Mouse (Mus musculus) right cerebral cortex, postnatal 10 days (tissue): ENCODE data around the gene Ciao2b.
"Not testable (repeated sequence)": the region's sequence is repeated elsewhere in the genome, so short reads cannot be mapped to it uniquely, and the experiment has no call there.

ENCODE experiments used
- DNase-seq, 2 experiments: peaks; one replicate each; pipeline ENCODE4 v3.0.0; 2021; ENCODE audit warnings: low spot score in 2 of 2

Ciao2b gene

DNA sequence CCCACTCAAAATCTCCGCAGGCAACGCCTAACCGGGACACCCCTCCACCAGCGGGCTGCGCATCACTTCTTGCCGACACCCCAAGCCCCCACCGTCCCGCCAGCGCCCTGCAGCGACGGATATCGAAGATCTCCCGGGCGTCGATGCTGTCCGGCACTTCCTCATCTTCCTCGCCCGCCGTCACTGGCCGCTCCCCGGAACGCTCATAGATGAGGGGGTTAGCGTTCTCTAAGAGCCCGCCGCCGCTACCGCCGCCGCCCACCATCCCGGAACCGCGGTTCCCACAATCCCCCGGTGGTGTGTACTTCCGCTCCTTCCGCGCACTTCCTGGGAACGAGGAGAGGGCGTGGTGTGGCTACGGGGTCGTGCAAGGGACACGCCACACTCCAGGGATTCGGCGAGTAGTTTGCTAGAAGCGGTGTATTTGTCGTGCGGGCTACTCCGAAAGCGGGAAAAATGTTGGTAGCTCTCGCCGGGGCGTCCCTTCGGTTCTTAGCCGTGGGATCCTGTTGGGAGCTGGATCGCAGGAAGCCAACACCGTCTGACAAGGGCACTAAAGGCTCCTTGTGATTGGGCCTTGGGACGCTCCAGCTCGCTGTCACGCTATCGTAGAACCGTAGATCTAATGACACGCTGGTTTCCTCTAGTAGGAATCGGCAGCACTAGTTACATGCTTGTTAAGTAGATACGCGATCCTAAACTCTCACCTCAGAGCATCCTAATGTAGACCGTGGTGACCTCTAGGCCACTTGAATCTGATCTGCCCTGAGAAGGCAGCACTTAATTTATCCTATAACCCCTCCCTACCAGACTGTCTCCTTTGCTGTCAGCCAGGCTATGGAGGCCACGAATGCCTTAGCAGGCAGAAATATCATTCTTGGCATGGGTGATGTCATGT, at the start of gene Ciao2b:
Gene Ciao2b (minus strand): TSS at position 540 of the 898 bp plus-strand sequence.
- peak; percentile 93 to 94 for DNase-seq

DNA sequence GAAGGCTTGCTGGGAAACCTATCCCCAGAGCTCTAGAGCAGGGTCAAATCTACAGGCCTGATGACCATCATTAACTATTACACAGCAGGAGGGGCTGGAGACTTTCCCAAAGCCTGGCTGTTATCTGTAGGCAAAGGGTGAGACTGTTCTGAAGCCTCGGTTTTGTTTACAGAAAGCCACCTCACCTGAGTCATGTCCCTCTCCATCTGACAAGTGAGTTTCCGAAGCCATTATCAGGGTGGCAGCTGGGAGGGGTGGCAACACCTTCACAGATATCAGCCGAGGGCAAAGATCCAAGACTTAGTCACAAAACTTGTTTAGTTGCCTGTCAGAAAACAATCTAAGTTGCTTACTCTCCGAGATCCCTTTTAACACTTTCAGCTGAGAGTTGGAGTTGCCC, 46.7 kb upstream of the Ciao2b start:
- no peak for DNase-seq

DNA sequence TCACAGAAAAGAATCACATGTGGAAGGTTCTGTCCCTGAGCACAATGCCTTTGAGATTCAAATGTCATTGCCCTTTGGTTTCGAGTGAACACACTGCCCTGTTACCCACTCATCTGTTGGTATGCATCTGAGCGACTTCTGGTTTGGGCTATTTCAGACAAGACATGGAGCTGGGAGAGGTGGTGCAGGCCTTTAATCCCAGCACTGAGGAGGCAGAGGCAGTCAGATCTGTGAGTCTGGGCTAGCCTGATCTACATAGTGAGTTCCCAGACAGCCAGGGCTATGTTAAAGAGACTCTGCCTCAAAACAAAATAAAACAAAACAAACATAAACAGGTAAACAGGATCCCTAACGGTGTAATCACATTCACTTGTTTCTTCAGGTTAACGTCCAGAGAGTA, 13.8 kb upstream of the Ciao2b start:
- DNase-seq, result no peak

DNA sequence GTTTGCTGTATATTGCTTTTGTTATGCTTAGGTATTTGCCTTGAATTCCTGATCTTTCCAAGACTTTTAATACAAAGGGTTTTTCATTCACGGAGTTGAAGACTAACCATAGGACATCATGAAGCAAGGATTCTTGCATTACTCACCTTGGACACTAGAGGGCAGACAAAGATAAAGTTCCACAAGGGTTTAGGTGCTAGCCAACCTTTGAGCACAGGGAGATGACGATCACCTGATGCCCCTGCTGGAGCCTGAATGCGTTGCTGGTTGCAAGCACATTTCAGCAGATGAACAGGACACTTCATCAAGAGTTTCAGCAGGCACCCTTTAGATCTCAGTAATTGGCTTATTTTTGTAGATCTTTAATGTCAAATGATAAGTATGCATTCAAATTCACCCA, 13.2 kb upstream of the Ciao2b start:
- peak; percentile 84 for DNase-seq

DNA sequence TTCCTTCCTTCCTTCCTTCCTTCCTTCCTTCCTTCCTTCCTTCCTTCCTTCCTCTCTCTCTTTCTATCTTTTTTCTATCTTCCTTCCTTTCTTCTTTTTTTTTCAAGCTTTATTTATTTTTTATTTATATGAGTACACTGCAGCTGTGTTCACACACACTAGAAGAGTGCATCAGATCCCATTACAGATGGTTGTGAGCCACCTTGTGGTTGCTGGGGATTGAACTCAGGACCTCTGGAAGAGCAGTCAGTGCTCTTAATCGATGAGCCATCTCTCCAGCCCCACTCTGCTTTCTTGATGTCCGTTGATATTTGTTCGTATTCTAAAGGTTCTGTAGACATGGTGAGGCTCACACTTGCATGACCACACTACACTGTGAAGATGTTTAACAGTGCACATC, 2.4 kb upstream of the Ciao2b start:
- not testable (repeated sequence) for DNase-seq

DNA sequence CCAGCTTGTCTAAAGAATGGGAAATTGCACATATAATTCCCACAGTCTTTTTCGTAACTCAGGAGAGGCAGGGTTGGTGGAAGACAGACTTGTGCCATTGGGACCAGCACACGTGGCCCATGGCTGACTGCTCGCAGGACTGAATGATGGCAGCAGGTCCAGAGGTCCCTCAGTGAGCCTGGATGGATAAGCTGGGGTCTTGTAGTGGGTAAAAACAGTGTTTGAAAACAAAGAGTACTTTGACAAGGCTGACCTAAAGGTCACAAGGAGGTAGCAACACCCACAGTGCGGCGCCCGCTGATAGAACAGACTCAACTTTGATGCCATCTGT, 524 bp upstream of the Ciao2b start:
- DNase-seq, result peak in 1 of 2 experiments; percentile 22

DNA sequence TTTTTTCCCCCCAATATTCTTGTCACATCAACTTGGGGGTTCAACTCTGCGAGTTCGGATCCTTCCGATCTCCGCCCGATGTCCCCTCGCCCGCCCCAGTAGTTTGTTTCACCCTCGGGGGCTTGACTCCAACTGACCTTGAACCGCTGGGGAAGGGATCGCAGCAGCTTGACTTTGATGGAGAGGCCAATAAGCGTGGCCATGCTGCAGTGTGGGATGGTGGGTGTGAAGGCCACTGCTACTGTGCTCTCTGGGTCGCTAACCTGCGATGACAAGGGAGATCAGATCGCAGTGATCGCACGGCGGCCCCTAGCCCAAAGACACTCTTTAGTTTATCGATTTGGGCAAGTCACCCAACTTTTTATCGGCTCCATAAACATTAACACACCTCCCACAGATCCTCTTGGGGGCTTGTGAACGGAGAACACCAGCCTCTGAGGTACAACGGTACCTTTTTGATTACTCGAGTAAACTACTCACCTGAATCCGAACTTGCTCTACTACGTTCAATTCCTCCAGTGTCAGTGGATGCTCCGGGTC, 864 bp downstream of the Ciao2b start:
- peak in 1 of 2 experiments; percentile 24 for DNase-seq

DNA sequence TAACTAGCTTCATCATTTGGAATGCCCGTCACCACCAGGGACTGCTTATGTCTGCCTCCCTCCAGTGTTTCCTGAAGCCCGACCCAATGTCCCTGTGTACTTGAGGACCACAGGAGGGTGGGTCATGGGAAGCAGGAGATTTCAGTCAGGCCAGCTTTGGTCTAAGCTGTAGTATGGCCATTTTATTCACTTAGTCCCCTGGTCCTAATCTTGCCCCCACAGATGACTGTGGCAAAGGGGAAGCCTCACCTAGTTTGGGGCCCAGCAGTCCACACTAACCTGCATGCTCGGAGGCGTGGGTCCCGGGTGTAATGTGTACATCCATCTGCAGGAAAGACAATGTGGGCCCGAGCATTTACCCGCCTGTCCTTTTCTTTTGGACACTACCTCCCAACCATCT, 1.5 kb downstream of the Ciao2b start:
- DNase-seq, result peak in 1 of 2 experiments; percentile 18

DNA sequence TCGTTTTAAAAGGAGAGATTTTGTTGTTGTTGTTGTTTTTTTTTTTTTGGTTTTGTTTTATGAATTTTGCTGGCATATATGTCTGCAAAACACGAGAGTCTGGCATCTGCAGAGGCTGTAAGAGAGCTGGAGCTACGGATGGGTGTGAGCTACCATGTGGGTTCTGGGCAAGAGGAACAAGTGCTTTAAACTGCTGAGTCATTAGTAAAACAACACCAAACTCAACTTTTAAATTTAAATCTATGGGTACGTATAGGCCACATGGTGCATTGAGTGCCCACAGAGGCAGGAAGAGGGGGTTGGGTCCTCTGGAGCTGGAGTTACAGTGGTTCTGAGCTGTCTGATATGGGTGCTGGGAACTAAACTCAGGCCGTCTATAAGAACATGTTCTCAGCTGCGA, 3.8 kb downstream of the Ciao2b start:
- DNase-seq, result peak in 1 of 2 experiments; percentile 11

DNA sequence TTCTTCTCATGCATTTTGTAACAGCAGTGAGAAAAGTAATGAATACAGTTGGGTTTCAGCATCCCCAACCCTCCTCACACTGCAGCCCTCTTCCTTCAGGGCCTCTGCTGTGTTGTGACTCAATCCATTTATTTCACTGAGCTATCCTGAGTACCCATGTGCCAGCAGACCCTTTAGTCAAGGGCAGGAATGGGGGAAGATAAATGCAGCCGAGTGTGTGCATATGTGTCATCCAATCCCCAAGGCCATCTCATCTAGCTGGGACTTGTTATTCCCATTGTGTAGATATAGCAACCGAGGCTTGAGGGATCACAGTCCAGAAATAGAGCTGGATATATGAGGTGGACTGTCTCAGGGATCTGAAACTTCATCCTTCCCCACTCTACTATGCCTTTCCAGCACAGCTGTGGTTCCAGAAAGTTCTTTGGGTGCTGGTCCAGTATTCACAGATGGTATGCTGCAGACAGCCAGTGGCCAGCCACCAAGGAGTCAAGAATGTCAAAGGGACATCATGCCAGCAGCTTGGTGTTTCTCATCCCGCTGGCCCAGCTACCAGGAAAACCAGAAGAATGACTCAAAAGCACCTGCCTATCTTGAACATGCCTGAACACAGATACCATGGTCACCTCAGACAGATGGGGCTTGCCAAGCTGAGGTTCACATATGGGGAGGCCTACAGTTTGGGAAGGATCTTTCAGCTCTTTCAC, 6.6 kb downstream of the Ciao2b start:
- DNase-seq, result peak in 1 of 2 experiments; percentile 17

DNA sequence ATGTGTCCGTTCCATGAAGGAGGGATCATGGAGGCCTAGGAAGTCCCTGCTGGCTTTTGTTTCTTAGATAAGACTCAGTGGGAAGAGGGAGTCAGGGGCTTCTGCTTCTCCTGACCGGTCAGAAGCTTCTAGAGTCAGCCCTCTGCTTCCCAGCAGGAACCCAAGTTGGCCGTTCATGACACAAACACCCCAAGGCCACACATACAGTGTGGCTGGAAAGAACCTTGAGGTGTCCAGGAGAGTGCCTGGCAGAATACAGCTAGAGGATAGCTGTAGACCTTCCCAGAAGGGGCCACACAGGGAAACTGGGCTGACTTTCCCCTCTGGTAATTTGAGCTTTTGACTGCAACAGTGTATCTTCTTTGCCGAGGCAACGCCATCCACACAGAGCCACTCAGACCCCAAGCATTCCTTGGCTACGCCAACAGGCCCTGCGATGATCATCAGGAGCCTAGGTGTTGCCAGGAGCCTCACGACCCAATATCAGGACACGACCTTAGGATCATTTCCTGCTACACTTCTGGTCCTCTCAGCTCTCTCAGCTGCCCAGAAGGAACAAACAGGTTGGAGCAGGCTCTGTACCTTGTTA, 8.5 kb downstream of the Ciao2b start:
- DNase-seq, result peak; percentile 16 to 22

DNA sequence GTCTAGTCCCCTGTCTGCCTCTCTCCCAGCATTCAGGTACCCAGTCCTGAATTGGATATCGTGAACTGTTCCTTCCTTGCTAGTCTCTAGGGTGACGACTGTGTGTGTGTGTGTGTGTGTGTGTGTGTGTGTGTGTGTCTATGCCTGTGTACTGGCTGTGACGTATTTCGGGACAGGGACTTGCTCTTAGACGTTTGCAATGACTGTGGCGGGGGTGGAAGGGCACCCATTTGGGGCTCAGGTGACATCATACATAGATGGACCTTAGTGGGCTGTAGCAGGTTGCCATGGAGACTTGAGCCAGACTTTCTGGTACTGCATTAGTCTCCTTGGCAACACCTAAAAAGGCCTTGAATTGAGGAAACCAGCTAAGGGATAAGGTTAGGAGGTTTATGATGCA, 9.3 kb downstream of the Ciao2b start:
- peak; percentile 56 to 85 for DNase-seq

DNA sequence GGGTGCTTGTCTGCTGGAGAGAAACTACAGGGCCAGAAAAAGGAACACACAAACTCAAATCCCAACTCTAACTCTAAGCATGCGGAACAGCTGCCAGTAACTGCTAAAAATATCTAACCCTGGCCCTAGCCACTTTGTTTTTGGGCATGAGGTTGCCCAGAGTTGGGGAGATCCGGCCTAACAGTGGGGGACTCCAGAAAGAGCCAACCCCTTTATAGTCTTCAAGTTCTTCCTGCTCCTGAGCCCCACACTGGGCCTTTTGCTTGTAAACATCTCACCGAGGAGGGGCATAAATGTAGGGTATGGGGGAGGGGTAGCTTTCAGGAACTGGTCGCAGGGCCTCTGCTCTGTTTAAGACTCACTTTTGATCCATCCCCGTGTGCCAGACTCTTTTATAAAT, 9.8 kb downstream of the Ciao2b start:
- DNase-seq, result peak; percentile 25 to 28

DNA sequence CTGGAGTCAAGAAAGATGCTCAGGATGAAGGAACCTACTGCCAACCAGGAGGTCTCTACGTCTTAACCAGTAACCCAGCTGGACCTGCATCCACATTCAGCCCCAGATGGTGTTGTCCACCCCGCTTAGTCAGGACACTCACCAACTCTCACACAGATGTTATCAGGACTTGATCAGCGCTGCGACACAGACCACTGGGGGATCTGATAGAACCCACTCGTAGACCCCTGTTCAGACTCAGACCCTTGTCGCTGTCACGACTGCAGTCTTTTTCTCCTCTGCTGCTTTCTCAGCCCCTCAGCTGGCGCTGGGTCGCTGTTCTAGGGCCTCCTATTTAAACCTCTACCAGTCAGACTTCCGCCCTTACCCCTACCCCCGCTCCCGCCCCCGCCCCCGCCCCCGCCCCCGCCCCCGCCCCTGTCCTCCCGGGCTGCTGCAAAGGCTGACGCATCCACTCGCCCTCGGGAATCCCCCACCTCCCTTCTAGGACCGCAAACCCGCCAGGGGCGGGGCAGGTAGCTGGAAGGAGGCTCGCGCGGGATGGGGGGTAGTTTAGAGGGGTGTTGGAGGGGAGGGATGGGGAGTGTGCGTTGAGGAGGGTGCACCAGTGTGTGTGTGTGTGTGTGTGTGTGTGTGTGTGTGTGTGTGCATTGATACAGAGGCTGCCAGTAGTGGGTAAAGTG, 10.6 kb downstream of the Ciao2b start, which contains the start of gene Rrad:
Gene Rrad (minus strand): TSS at position 347 of the 683 bp plus-strand sequence.
- peak; percentile 40 to 53 for DNase-seq

DNA sequence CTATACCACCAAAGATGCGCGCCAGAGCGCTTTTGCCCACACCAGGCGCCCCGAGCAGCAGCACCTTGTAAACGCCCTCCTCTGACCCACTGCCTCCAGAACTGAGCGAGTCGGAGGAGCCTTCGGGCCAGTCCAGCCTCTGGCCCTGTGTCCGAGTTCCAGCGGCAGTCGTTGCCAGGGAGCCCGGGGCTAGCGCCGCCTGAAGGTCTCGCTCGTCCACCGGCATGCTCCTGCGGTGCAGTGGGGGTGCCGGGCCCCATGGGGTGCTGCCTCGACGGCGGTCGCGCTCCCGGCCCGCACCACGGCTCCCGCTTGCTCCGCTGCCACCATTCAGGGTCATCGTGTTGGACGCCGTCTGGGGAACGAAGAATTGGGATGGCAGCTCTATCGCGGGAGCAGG, 11.2 kb downstream of the Ciao2b start:
- peak; percentile 32 to 36 for DNase-seq

DNA sequence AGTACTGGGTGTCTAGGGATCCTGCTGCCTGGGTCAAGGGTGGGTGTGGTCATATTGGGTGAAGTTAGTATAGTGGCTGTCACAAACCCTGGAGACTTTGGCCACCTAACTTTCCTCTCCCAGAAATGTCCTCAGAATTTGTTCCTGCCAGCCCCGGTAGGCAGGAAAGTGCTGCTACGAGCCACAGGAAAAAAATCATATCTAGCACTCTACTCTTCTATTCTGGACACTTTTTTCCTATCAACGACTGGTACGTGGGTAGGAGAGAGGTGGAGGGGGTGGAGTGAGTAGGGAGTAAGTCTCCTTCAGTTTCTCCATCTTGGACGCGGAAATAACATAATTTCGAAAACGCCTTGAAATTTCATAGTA, 11.7 kb downstream of the Ciao2b start:
- DNase-seq, result peak in 1 of 2 experiments; percentile 18

DNA sequence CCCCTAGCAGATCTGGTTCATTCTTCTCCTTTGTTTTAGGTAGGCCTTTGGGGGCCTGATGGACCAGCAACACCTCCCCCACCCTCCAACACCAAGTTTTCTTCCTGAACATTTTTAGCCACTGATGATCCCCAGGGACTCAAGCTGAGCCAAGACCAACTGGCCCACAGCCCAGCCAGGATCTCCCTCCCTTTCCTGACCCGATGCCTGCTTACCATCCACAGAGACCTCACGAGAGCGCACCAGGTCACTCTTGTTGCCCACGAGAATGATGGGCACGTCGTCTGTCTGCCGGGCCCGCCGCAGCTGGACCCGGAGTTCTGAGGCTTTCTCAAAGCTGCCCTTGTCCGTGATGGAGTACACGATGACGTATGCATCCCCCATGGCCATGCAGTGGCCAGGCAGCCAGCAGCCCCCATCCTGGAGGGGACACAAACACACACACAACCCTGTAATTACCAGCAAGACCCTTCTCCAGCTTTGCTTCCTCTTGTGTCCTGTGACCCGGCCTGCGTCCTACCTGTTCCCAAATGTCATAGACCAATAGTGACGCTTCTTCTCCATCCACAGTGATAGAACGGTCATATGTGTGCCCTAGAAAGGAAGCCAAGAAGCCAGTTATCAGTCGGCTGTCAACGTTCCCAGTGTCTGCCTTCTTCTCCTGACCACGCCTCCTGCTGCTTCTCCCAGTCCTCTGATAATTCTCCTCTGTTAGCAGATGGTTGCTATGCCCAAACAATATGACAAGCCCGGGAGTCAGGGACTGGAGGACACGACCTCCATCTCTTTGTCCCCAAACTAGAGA, 12.3 kb downstream of the Ciao2b start:
- peak; percentile 21 to 35 for DNase-seq

DNA sequence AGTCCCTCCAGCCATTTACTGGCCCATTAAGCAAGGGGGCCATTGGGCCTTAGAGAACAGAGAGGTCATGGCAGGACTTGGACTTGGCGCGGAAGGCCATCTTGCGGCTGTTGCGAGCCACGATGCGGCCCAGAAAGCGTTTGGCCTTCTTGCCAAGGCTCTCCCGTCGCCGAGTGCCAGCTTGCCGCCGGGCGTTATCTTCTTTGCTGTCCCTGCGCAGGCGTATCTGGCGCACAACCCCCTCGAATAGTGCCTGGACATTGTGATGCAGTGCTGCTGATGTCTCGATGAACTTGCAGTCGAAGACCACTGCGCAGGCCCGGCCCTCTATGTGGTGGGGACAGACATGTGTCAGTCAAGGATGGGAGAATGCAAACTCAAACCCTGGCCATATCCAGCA, 13.4 kb downstream of the Ciao2b start:
- DNase-seq, result peak in 1 of 2 experiments; percentile 19

DNA sequence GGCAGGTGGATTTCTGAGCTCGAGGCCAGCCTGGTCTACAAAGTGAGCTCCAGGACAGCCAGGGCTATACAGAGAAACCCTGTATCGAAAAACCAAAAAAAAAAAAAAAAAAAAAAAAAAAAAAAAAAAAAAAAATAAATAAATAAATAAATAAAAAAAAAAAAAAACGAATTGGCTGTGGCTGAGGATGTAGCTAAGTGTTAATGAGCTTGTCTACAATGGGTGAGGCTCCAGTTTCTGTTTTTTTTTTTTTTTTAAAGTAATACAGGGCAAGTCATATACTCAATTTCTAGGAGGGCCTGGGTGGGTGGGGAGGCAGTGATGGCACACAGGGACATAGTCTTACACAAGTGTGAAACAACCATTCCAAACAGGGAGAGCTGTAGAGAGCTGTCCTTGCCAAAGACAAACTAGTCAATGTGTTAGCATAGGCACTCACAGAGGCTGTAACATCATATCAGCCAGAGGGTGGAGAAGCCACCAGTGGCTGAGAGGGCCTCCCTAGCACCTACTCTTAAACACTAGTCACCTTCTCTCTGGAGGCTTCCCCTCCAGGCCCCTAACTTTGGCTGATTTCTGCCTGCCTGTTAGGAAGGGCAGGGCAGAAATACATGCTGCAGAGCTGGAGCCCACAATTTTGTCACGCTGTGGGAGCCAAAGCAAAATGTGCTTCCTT, 14.6 kb downstream of the Ciao2b start:
- DNase-seq, result peak in 1 of 2 experiments; percentile 12

DNA sequence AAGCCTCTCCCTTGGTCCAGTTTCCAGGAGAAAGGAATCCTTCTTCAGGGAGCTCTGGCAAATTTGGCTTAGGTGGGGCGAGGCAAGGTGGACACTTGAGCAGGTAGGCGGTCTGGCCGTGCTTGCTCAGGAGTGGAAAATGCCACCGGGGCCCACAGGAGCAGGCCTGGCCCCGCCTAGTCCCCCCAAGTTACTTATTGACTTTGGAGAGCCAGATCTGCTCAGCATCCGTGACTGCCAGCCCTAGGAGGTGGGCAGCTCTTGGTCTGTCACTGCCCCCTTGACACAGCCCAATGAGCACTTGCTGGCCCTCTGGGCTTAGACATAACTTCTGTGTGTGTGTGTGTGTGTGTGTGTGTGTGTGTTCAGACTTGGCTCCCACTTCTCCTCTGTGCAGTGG, 17.6 kb downstream of the Ciao2b start, which contains the start of gene Cdh16:
Gene Cdh16 (minus strand): TSS at position 236 of the 400 bp plus-strand sequence.
- no peak for DNase-seq
